12 mouse cellular contexts compared by ENCODE assay signal in genomic region chr14:16201673-16202072, GRCm38 (mm10). TPM values are rescaled to one million over a fixed set of nuclear protein-coding genes. Genes with fewer than 3 reads are reported as not detected.
DNase-seq lines count a peak whose midpoint lies in the region; ATAC-seq lines count a peak whose summit lies in the region.
"Had no signal": no experiment of that assay in that cellular context is flagged by ENCODE, and none has a peak within 500 bp of the region (broad histone marks: within the 10 kb centered on the region; RNA-seq: fewer than 3 reads in every experiment).

No protein-coding gene starts in this region.

- peaks cover 12% of the 10 kb centered on the region for H3K4me1 ChIP-seq in neural tube, embryonic 12.5 days
- H3K4me1 ChIP-seq in forebrain, embryonic 14.5 days (ENCODE audit: control insufficient read depth, insufficient read depth, low read length): peaks cover 21% of the 10 kb centered on the region
- H3K4me1 ChIP-seq: intestine, embryonic 15.5 days; kidney, embryonic 15.5 days; liver, embryonic 15.5 days had no signal

- H3K27me3 ChIP-seq in neural tube, embryonic 12.5 days (replicated peaks): no peaks in the 10 kb centered on the region; the same call in 1 of the 2 replicates
- no peaks in the 10 kb centered on the region for H3K27me3 ChIP-seq in forebrain, embryonic 14.5 days (replicated peaks; ENCODE audit: control insufficient read depth, insufficient read depth, low read length)
- H3K27me3 ChIP-seq: intestine, embryonic 15.5 days; kidney, embryonic 15.5 days; limb, embryonic 13.5 days; liver, embryonic 15.5 days had no signal

- H3K4me3 ChIP-seq in neural tube, embryonic 12.5 days: no peak overlapping the region
- no peak overlapping the region for H3K4me3 ChIP-seq in forebrain, embryonic 14.5 days (ENCODE audit: low read depth, low read length)
- H3K4me3 ChIP-seq: intestine, embryonic 15.5 days; kidney, embryonic 15.5 days; limb, embryonic 13.5 days; liver, embryonic 15.5 days had no signal

- no peaks in the 10 kb centered on the region for H3K36me3 ChIP-seq in neural tube, embryonic 12.5 days
- no peaks in the 10 kb centered on the region for H3K36me3 ChIP-seq in forebrain, embryonic 14.5 days (ENCODE audit: control insufficient read depth, insufficient read depth, low read length)
- H3K36me3 ChIP-seq: G1E; intestine, embryonic 15.5 days; kidney, embryonic 15.5 days; limb, embryonic 13.5 days; liver, embryonic 15.5 days had no signal

- 51% methylated on average over 3 of the region's 3 CpGs for WGBS in neural tube, embryonic 12.5 days
- 10% methylated on average over 3 of the region's 3 CpGs for WGBS in forebrain, embryonic 14.5 days

- no peaks in the 10 kb centered on the region for H3K9me3 ChIP-seq in neural tube, embryonic 12.5 days
- H3K9me3 ChIP-seq in forebrain, embryonic 14.5 days (replicated peaks; ENCODE audit: control insufficient read depth, low read length): no peaks in the 10 kb centered on the region
- H3K9me3 ChIP-seq: G1E; intestine, embryonic 15.5 days; kidney, embryonic 15.5 days; limb, embryonic 13.5 days; liver, embryonic 15.5 days had no signal

- ATAC-seq in neural tube, embryonic 12.5 days (ENCODE audit: low FRiP score, low read depth): peak; percentile 34
- peak; percentile 35 for ATAC-seq in forebrain, embryonic 14.5 days
- peak; percentile 50; the same call in 1 of the 2 replicates for ATAC-seq in megakaryocyte progenitor cell, adult 5-6 weeks (replicated peaks; ENCODE audit: poor library complexity)

- DNase-seq in neural tube, embryonic 10.5 days (ENCODE audit: extremely low spot score, low spot score): no peak
- DNase-seq in forebrain, embryonic 14.5 days (ENCODE audit: low spot score): peak; percentile 58
- no peak for DNase-seq in embryo, embryonic 11 days
- no peak for DNase-seq in cerebellum, adult 9-10 months
- no peak for DNase-seq in gastrocnemius, postnatal 10 days

- no peak overlapping the region for H3K4me2 ChIP-seq in neural tube, embryonic 12.5 days (replicated peaks)
- H3K4me2 ChIP-seq in forebrain, embryonic 14.5 days (ENCODE audit: low read length): no peak overlapping the region
- H3K4me2 ChIP-seq: intestine, embryonic 15.5 days; liver, embryonic 15.5 days had no signal

- H3K27ac ChIP-seq in neural tube, embryonic 12.5 days: no peak overlapping the region
- peak overlapping the region; percentile 23; the same call in 1 of the 2 replicates for H3K27ac ChIP-seq in forebrain, embryonic 14.5 days (ENCODE audit: low read depth, low read length)
- H3K27ac ChIP-seq: intestine, embryonic 15.5 days; kidney, embryonic 15.5 days; limb, embryonic 13.5 days; liver, embryonic 15.5 days had no signal

- H3K9ac ChIP-seq in neural tube, embryonic 12.5 days: no peak overlapping the region
- no peak overlapping the region for H3K9ac ChIP-seq in forebrain, embryonic 14.5 days (ENCODE audit: low read length)
- H3K9ac ChIP-seq: intestine, embryonic 15.5 days; kidney, embryonic 15.5 days; limb, embryonic 13.5 days; liver, embryonic 15.5 days had no signal

RNA-seq across cellular contexts. Expression of gene Ngly1, which starts 47.4 kb away (rescaled TPM):
- 21.1 and 22.6 TPM in 2 replicates for polyA plus RNA-seq in neural tube, embryonic 12.5 days (2016; fragmentation: Nextera tagmentation; extraction: Ambion mirVana)
- polyA plus RNA-seq in forebrain, embryonic 14.5 days (2014; fragmentation: Nextera tagmentation; extraction: Ambion mirVana): 30.9 and 34.9 TPM in 2 replicates
- 37.4 and 38.0 TPM in 2 replicates for total RNA-seq in megakaryocyte progenitor cell, adult 5-6 weeks (2015)
- 27.2 and 31.9 TPM in 2 replicates for total RNA-seq in megakaryocyte progenitor cell, adult 5-6 weeks (2017)
- 10 to 100 TPM; 44.2 to 46.2 TPM for total RNA-seq in gastrocnemius, postnatal 10 days (2021)

RNA-seq across cellular contexts. Expression of gene Oxsm, which starts 47.9 kb away (rescaled TPM):
- 0.99 and 1.5 TPM in 2 replicates for polyA plus RNA-seq in neural tube, embryonic 12.5 days (2016; fragmentation: Nextera tagmentation; extraction: Ambion mirVana)
- 0.96 and 1.1 TPM in 2 replicates for polyA plus RNA-seq in forebrain, embryonic 14.5 days (2014; fragmentation: Nextera tagmentation; extraction: Ambion mirVana)
- 13.8 and 14.1 TPM in 2 replicates for total RNA-seq in megakaryocyte progenitor cell, adult 5-6 weeks (2015)
- 7.7 and 7.8 TPM in 2 replicates for total RNA-seq in megakaryocyte progenitor cell, adult 5-6 weeks (2017)
- 10 to 100 TPM; 11.0 to 11.8 TPM for total RNA-seq in gastrocnemius, postnatal 10 days (2021)
